Mouse (Mus musculus) 416B (cell line): ENCODE results near the gene Il25.
"Not testable (repeated sequence)": the region's sequence is repeated elsewhere in the genome, so short reads cannot be mapped to it uniquely, and the experiment has no call there.

Experiments used
- DNase-seq: peaks from one replicate; pipeline ENCODE4 v3.0.0; 2011; ENCODE audit warnings: low read depth

Il25 gene

DNA sequence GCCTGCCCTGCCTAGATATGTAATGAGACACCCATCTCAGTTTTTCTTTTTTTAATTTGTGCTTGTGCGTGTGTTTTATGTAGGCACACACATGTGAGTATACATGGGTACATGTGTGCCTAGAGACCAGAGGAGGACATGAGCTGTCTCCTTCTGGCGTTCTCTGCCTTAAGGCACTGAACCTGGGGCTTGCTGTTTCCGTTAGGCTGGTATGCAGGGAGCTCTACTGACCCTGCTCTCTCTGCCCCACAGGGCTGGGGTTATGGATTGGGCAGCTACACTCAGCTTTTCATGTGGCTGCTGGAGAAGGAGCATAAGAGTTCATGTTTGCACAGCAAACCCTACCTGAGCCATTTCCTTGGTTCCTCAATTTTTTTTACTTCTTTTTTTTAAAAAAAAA, 22.0 kb downstream of the Il25 start:
- DNase-seq, result no peak

- DNase-seq, result no peak
These were observed 23.0 kb downstream of the Il25 start for GRCm38 (mm10) chr14:54955481-54955880.

- no peak for DNase-seq
These were observed 24.0 kb downstream of the Il25 start for GRCm38 (mm10) chr14:54956533-54956932.

DNA sequence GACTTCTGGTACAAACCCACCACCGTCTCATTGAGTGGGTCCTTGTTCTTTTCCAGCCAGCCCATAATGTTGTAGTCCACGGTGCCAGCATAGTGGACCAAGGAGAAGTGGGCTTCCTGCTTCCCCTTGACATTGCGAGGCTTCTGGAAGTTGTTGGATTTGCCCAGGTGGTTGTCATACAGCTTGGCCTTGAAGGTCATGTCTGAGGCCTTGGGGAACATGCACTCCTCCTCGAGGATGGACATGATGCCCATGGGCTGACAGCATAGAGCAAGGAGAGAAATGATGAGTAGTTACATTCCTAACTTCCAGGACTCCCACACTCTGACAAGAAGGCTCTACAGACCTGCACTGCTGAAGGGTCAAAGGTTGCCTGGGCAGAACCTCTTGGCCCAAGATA, 26.0 kb downstream of the Il25 start:
- DNase-seq, result no peak

DNA sequence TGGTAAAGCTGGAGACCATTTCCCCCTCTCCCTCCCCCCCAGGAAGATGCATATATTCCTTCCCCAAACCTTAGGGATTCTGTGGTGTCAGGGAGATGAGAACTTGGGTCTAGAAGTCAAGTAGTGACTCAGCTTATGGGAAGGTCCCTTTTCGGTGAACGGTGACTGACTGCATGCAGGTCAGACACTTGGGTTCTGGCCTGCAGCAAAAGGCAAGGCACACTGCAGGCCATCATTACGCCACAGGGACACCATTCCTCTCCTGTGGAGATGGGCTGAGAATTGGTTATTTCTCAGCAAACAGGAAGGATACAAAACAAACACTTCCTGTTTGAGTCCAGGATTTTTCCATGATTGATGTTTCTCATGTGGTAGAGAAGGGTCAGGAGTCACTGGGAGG, 26.7 kb downstream of the Il25 start:
- no peak for DNase-seq

DNA sequence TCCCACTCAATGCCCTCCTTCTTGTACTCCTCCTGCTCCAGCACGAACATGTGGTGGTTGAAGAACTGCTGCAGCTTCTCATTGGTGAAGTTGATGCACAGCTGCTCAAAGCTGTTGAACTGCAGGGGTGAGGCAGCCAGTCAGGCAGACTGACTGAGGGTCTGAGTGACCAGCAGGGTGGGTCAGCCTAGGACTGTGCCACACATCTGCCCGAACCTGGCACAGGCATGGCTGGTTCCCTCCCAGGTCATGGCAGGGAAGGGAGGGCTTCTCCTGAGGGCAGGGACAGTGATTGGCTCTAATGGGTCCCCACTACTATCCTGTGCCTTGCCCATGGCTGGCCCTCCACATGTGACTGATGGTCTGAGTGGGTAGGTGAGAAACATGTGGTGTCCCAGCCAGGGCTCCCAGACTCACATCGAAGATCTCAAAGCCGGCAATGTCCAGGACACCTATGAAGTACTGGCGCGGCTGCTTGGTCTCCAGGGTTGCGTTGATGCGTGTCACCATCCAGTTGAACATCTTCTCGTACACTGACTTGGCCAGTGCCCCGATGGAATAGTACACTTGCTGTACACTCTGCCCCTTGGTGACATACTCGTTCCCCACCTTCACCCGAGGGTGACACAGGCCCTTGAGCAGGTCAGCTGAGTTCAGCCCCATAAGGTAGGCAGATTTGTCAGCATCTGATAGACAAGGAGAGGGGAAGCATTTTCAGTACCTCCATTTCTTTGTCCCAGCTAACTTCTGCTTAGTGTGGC, 27.5 kb downstream of the Il25 start:
- DNase-seq, result not testable (repeated sequence)

DNA sequence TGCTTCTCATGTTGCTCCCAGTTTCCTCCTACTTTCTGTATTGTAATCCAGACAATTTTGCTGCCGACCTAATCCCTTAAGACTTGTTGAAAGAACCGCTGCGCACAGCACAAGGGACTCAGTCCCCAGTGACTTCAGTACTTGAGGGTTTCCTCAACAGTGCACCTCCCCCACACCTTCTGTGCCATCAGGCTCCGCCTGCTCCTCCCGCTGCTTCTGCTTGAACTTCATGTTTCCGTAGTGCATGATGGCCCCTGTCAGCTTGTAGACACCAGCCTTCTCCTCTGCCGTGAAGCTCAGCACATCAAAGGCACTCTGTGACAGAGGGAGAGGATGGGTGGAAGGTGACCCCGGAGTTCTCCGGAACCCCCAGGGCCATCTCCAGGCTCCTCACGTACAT, 28.3 kb downstream of the Il25 start:
- DNase-seq, result no peak

DNA sequence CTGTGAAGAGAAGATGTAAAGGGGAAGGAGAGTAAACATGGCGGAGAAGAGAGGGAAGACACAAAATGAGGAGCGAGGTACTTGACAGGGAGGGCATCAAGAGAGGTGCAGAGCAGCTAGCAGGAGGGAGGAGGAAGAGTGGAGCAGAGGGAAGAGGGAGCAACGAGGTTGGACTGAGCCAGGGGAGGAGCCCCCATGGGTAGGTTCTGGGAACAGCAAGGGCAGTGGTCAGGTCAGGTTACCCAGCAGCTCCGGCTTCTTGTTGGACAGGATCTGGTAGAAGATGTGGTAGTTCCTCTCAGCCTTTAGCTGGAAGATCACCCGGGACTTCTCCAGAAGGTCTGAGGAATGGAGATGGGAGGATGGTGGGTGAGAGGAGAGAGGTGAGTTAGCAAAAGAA, 29.0 kb downstream of the Il25 start:
- no peak for DNase-seq

DNA sequence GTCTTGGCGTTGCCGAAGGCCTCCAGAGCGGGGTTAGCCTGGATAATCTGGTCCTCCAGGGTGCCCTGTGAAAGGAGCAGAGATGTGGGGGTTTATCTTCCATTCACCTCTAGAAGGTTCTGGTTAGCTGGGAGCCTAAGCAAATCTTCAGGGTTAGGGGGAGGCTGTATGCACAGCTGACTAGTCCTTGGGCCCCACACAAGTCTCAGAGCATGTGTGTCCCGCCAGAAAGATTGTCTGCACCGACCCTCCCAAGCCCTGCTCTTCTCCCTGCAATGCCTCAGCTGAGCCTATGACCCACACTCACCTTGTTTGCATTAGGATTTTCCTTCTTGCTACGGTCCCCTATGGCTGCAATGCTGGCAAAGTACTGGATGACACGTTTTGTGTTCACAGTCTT, 30.2 kb downstream of the Il25 start:
- DNase-seq, result no peak

GRCm38 (mm10) chr14:54963727-54964126, 31.2 kb downstream of the Il25 start:
- DNase-seq, result no peak

- DNase-seq, result no peak
These were observed 32.5 kb downstream of the Il25 start for GRCm38 (mm10) chr14:54965044-54965443.

DNA sequence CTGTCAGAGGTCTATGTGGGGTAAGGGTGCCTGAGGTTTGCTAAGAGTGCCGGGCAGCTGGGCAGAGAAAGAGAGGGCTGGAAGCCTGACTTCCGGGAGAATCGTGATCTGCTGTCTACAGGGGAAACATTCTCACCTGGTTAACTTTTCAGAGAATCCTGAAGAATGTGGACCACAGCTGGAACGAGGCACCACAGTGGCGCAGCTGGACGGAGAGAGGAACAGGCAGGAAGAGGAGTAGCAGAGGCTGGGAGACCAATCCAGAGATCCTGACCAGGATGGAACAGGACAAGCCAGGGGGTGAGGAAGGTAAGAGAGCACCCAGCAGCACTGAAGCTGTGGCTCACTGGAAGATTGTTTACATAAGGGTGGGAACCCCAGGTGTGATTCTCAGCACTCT, 33.1 kb downstream of the Il25 start:
- no peak for DNase-seq

DNA sequence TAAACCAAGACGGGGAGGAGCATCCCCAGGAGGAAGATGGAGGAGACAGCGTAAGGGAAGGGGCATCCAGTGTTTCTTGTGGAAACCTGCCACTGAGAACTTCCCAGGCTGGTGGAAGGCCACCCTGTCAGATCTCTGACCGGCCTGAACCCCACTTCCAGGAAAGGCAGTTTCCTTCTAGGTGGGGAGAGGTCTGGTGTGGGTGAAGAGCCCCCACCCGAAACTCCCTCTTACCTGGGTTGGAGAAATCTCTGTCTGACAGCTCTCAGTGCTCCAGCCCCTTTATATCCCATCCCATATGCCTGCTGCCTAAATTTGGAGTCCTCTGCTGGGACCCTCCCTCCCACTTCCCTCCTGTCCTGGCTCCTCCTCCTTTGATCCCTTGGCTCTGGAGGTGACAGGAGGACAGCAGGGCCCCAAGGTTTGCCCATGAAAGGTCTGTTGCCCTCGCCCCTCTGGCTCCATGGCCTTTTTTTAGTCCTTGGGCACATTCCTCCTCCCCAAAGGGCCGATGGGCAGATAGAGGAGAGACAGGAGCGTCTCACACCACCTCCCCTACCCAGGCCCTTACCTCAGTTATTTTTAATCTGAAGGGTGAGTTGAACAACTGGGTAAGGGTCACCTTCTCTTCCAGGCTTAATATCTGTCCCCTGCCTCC, 34.0 kb downstream of the Il25 start, which contains the start of gene Myh6:
TSS of gene Myh6 (minus strand) at position 608 of the 658 bp plus-strand sequence.
- DNase-seq, result no peak

- DNase-seq, result no peak
These were observed 35.4 kb downstream of the Il25 start for GRCm38 (mm10) chr14:54967874-54968273.

DNA sequence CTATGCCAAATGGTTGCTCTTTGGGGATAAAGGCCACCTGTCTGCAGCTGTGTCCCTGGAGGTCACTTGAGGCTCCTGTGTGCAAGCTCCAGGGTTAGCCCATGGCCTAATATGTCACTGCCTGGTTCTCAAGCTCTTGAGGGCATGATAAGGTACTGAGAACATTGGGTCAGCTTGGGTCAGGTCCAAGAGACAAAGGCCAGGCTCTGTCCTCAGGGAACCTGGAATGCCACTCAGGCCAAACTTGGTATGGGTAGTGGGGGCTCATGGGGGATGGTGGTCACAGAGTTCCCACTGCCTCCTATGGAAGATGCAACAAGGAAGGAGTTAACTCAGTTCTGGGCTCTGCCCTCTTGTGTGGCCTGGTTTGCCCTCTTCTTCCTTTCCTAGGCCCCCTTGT, 35.8 kb downstream of the Il25 start:
- no peak for DNase-seq

DNA sequence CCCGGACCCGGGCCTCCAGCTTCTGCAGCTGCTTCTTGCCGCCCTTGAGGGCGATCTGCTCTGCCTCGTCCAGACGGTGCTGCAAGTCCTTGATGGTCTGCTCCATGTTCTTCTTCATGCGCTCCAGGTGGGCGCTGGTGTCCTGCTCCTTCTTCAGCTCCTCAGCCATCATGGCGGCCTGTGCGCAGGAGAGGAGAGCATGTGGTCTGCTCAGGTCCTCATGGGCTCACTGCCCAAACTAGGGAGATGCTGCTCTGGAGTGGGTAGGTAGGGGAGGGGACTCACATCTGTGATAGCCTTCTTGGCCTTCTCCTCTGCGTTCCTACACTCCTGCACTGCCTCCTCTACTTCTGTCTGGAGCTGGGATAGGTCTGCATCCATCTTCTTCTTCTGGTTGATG, 40.3 kb downstream of the Il25 start:
- DNase-seq, result not testable (repeated sequence)

- DNase-seq, result no peak
These were observed 41.7 kb downstream of the Il25 start for GRCm38 (mm10) chr14:54974068-54974791.

DNA sequence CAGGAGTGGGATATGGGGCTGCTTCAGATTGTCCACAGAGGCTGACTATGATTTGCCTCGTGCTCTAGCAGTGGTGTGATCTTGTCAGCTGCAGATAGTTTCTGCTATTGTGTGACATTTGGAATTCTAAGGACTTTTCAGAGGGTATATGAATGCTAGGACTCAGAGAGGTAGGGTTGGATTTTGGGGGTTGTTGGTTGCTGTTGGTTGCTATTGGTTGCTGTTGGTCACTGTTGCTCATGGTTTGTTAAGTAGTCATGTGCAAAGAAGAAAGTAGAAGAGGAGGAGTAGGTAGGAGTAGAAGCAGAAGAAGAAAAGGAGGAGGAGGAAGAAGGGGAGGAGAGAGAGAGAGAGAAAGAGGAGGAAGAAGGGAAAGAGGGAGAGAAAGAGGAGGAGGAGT, 44.1 kb downstream of the Il25 start, which contains the start of gene Gm17428:
TSS of gene Gm17428 (plus strand) at position 301 of the 400 bp plus-strand sequence.
- DNase-seq, result no peak

DNA sequence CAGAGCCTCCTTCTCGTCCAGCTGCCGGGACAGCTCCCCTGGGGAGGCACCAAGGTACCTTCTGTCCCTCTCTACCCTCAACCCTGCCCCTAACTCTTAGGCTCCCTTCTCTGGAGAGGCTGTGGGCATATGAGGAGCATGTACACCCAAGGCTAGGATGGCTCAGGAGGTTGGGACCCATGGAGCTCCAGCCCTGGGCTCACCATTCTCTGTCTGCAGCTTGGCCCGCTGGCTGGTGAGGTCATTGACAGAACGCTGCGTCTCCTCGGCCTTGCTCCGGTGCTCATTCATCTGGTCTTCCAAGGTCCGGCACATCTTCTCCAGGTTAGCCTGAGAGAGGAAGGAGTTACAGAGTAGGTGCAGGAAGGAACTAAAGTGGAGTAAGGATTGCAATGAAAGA, 46.2 kb downstream of the Il25 start:
- no peak for DNase-seq

DNA sequence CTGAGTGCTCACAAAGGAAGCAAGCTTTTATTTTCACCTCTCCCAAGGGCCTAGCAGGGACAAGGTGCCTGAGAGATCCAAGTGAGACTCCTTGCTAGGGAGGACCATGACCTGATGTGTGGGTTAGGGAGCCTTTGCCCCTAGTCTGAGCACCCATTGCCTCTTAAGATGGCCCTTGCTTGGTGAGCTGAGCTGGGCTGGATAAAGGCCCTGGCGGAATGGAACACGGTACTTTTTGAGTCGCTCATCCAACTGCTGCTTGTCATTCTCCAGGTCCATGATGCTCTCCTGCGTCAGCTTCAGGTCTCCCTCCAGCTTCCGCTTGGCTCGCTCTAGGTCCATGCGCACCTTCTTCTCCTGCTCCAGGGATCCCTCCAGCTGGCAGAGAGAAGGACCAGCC, 49.4 kb downstream of the Il25 start:
- DNase-seq, result no peak
